Mouse (Mus musculus) layer of hippocampus, adult 8-10 months (tissue): Measurements from ENCODE around the gene Smg6. TPM values are rescaled to one million over a fixed set of nuclear protein-coding genes. Genes with fewer than 3 reads are reported as not detected.
"Not testable (repeated sequence)": the region's sequence is repeated elsewhere in the genome, so short reads cannot be mapped to it uniquely, and the experiment has no call there.

ENCODE experiments used
- DNase-seq, 2 experiments: peaks; one replicate each; pipeline ENCODE4 v3.0.0; 2022; ENCODE audit warnings: low spot score in 2 of 2
- total RNA-seq, 4 experiments: library from RNA; stranded (reverse); gene quantifications; 2 replicates each; pipeline ENCODE4 v1.2.4; 2022

Smg6 gene
- total RNA-seq, 4 experiments from 2014 or later = 32.4 to 38.8 (median 36.3) TPM

GRCm38 (mm10) chr11:75166193-75166842 lies 240.7 kb downstream of the Smg6 start:
- no peak for DNase-seq

GRCm38 (mm10) chr11:75166861-75167642 lies 241.4 kb downstream of the Smg6 start:
- no peak for DNase-seq

GRCm38 (mm10) chr11:75167643-75168589 lies 242.3 kb downstream of the Smg6 start:
- DNase-seq = no peak

GRCm38 (mm10) chr11:75168590-75169361 lies 243.2 kb downstream of the Smg6 start:
- DNase-seq = peak in 1 of 2 experiments; percentile 69

GRCm38 (mm10) chr11:75169405-75170080 lies 243.9 kb downstream of the Smg6 start, which contains the start of gene Hic1:
TSS of gene Hic1 (minus strand) at chr11:75169519.
- no peak for DNase-seq

- peak; percentile 88 to 93 for DNase-seq
These were observed 244.6 kb downstream of the Smg6 start for GRCm38 (mm10) chr11:75170136-75170751.

GRCm38 (mm10) chr11:75171186-75171865 lies 245.7 kb downstream of the Smg6 start:
- DNase-seq = no peak

GRCm38 (mm10) chr11:75172151-75173094 lies 246.8 kb downstream of the Smg6 start:
- no peak for DNase-seq

GRCm38 (mm10) chr11:75173095-75173798 lies 247.6 kb downstream of the Smg6 start:
- DNase-seq = peak; percentile 95

GRCm38 (mm10) chr11:75173799-75174165 lies 248.2 kb downstream of the Smg6 start:
- no peak for DNase-seq

- not testable (repeated sequence) for DNase-seq
These were observed 249.0 kb downstream of the Smg6 start for GRCm38 (mm10) chr11:75174574-75174973.

GRCm38 (mm10) chr11:75178011-75178410 lies 252.4 kb downstream of the Smg6 start:
- DNase-seq = no peak

- peak; percentile 85 to 87 for DNase-seq
These were observed 253.1 kb downstream of the Smg6 start, which contains the start of gene Ovca2 for GRCm38 (mm10) chr11:75178672-75179208. TSS of gene Ovca2 (minus strand) at chr11:75178835.

GRCm38 (mm10) chr11:75183917-75184570 lies 258.4 kb downstream of the Smg6 start:
- peak in 1 of 2 experiments; percentile 84 for DNase-seq

GRCm38 (mm10) chr11:75184573-75184972 lies 258.9 kb downstream of the Smg6 start:
- DNase-seq = no peak

GRCm38 (mm10) chr11:75184986-75185385 lies 259.4 kb downstream of the Smg6 start:
- DNase-seq = no peak
